ENCODE assay signal across 25 mouse cellular contexts in the genomic region with DNA sequence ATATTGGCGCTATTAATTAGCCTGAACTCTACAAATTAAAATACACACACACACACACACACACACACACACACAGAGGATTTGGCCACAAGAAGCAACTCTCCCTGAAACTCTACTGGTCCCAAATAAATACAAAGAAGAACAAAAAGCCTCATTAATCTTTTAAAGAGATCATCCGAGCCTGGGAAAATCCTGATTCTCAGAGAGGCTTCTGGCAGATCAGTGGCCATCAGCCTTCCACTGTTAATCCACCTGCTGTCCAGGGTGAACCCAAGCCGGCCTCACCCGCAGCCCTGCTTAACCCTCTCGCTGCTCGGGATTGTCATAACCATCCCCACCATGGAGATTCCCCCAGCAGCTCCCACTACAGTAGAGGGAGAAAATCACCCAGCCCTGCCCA. TPM values are rescaled to one million over a fixed set of nuclear protein-coding genes. Genes with fewer than 3 reads are reported as not detected.
DNase-seq lines count a peak whose midpoint lies in the region; ATAC-seq lines count a peak whose summit lies in the region.
"Had no signal": no experiment of that assay in that cellular context is flagged by ENCODE, and none has a peak within 500 bp of the region (broad histone marks: within the 10 kb centered on the region; RNA-seq: fewer than 3 reads in every experiment).

No protein-coding gene starts in this region.

- no peak overlapping the region for H3K9ac ChIP-seq in midbrain, embryonic 16.5 days (ENCODE audit: low read depth, low read length)
- H3K9ac ChIP-seq in embryonic facial prominence, embryonic 13.5 days, result no peak overlapping the region
- H3K9ac ChIP-seq: embryonic facial prominence, embryonic 15.5 days; heart, embryonic 13.5 days; hindbrain, embryonic 12.5 days; liver, embryonic 15.5 days; lung, embryonic 14.5 days; midbrain, embryonic 13.5 days had no signal

- H3K4me1 ChIP-seq in midbrain, embryonic 10.5 days, result peaks cover 68% of the 10 kb centered on the region
- peaks cover 28% of the 10 kb centered on the region for H3K4me1 ChIP-seq in midbrain, embryonic 16.5 days (ENCODE audit: control insufficient read depth, insufficient read depth, low read length)
- H3K4me1 ChIP-seq in embryonic facial prominence, embryonic 10.5 days, result peaks cover 66% of the 10 kb centered on the region
- H3K4me1 ChIP-seq in embryonic facial prominence, embryonic 13.5 days, result peaks cover 64% of the 10 kb centered on the region
- H3K4me1 ChIP-seq: liver, embryonic 15.5 days had no signal

- no peak for ATAC-seq in midbrain, embryonic 16.5 days
- no peak for ATAC-seq in embryonic facial prominence, embryonic 13.5 days (ENCODE audit: insufficient number of reproducible peaks, insufficient read depth, low FRiP score, low TSS enrichment, low read depth)
- ATAC-seq: forebrain, embryonic 16.5 days; intestine, postnatal 0 days; midbrain, embryonic 13.5 days had no signal

- WGBS in midbrain, embryonic 10.5 days, result 33% methylated on average over 6 of the region's 6 CpGs
- 15% methylated on average over 6 of the region's 6 CpGs for WGBS in midbrain, embryonic 16.5 days
- WGBS in embryonic facial prominence, embryonic 10.5 days, result 46% methylated on average over 6 of the region's 6 CpGs
- 50% methylated on average over 6 of the region's 6 CpGs for WGBS in embryonic facial prominence, embryonic 13.5 days

- no peak overlapping the region for H3K4me3 ChIP-seq in midbrain, embryonic 10.5 days
- no peak overlapping the region for H3K4me3 ChIP-seq in midbrain, embryonic 16.5 days (ENCODE audit: low read depth, low read length)
- no peak overlapping the region for H3K4me3 ChIP-seq in embryonic facial prominence, embryonic 10.5 days
- H3K4me3 ChIP-seq in embryonic facial prominence, embryonic 13.5 days, result no peak overlapping the region
- H3K4me3 ChIP-seq: embryonic facial prominence, embryonic 15.5 days; gastrocnemius, adult 2 months; heart, embryonic 13.5 days; hindbrain, embryonic 12.5 days; liver, embryonic 15.5 days; midbrain, embryonic 13.5 days had no signal

- H3K36me3 ChIP-seq in midbrain, embryonic 10.5 days, result no peaks in the 10 kb centered on the region
- no peaks in the 10 kb centered on the region for H3K36me3 ChIP-seq in midbrain, embryonic 16.5 days (ENCODE audit: control insufficient read depth, insufficient read depth, low read length)
- H3K36me3 ChIP-seq in embryonic facial prominence, embryonic 10.5 days (replicated peaks), result no peaks in the 10 kb centered on the region
- no peaks in the 10 kb centered on the region for H3K36me3 ChIP-seq in embryonic facial prominence, embryonic 13.5 days
- H3K36me3 ChIP-seq: embryonic facial prominence, embryonic 15.5 days; heart, embryonic 13.5 days; hindbrain, embryonic 12.5 days; liver, embryonic 15.5 days; midbrain, embryonic 13.5 days had no signal

- H3K27me3 ChIP-seq in midbrain, embryonic 10.5 days (ENCODE audit: low read depth, poor library complexity, severe bottlenecking), result peaks cover 27% of the 10 kb centered on the region
- no peaks in the 10 kb centered on the region for H3K27me3 ChIP-seq in midbrain, embryonic 16.5 days (ENCODE audit: control insufficient read depth, insufficient read depth, low read depth, low read length)
- H3K27me3 ChIP-seq in embryonic facial prominence, embryonic 10.5 days (replicated peaks; ENCODE audit: low read depth, poor library complexity, severe bottlenecking), result peaks cover 46% of the 10 kb centered on the region
- peaks cover 24% of the 10 kb centered on the region for H3K27me3 ChIP-seq in embryonic facial prominence, embryonic 13.5 days

- H3K9me3 ChIP-seq in midbrain, embryonic 10.5 days (replicated peaks), result no peaks in the 10 kb centered on the region
- H3K9me3 ChIP-seq in midbrain, embryonic 16.5 days (replicated peaks; ENCODE audit: control insufficient read depth, low read length, poor library complexity, severe bottlenecking), result no peaks in the 10 kb centered on the region
- no peaks in the 10 kb centered on the region for H3K9me3 ChIP-seq in embryonic facial prominence, embryonic 10.5 days
- no peaks in the 10 kb centered on the region for H3K9me3 ChIP-seq in embryonic facial prominence, embryonic 13.5 days
- H3K9me3 ChIP-seq: embryonic facial prominence, embryonic 15.5 days; heart, embryonic 13.5 days; hindbrain, embryonic 12.5 days; liver, embryonic 15.5 days; midbrain, embryonic 13.5 days had no signal

- H3K4me2 ChIP-seq in midbrain, embryonic 16.5 days (ENCODE audit: low read length), result no peak overlapping the region
- no peak overlapping the region for H3K4me2 ChIP-seq in embryonic facial prominence, embryonic 13.5 days
- H3K4me2 ChIP-seq: embryonic facial prominence, embryonic 15.5 days; heart, embryonic 13.5 days; hindbrain, embryonic 12.5 days; liver, embryonic 15.5 days; lung, embryonic 14.5 days; midbrain, embryonic 13.5 days had no signal

- DNase-seq in midbrain, embryonic 10.5 days (ENCODE audit: low spot score), result peak; percentile 26
- no peak for DNase-seq in embryonic facial prominence, embryonic 10.5 days (ENCODE audit: low spot score)
- peak; percentile 90 for DNase-seq in retina, postnatal 1 day
- DNase-seq in spleen, postnatal 14 days (ENCODE audit: low spot score in 2 of 2), result no peak
- DNase-seq: adrenal gland, postnatal 25 days; B cell, adult 2 months; cerebellum, adult 11-12 months; cerebellum, adult 9-11 months; gastrocnemius, adult 2 months; heart, postnatal 10 days; kidney, adult 9 months; kidney, postnatal 10 days; layer of hippocampus, postnatal 36 days; lung, embryonic 14.5 days; lung, postnatal 14 days; thymus, postnatal 4 days had no signal

- H3K27ac ChIP-seq in midbrain, embryonic 10.5 days (replicated peaks), result peak overlapping the region; percentile 75
- H3K27ac ChIP-seq in midbrain, embryonic 16.5 days (ENCODE audit: low read length), result no peak overlapping the region
- H3K27ac ChIP-seq in embryonic facial prominence, embryonic 10.5 days (replicated peaks), result 0 out of 2 replicates have a peak overlapping the region, but pooled peaks have one; percentile 77
- H3K27ac ChIP-seq in embryonic facial prominence, embryonic 13.5 days, result 0 out of 2 replicates have a peak overlapping the region, but pooled peaks have one; percentile 92
- H3K27ac ChIP-seq: gastrocnemius, adult 2 months; heart, embryonic 13.5 days; hindbrain, embryonic 12.5 days; liver, embryonic 15.5 days; midbrain, embryonic 13.5 days had no signal

RNA-seq across cellular contexts. Expression of a gene that starts 23.6 kb away (rescaled TPM):
- 9.2 and 11.8 TPM in 2 replicates for polyA plus RNA-seq in midbrain, embryonic 10.5 days (2016; fragmentation: Nextera tagmentation; extraction: Ambion mirVana)
- polyA plus RNA-seq in midbrain, embryonic 16.5 days (2015; fragmentation: Nextera tagmentation; extraction: Ambion mirVana), result 14.4 and 16.1 TPM in 2 replicates
- polyA plus RNA-seq in embryonic facial prominence, embryonic 10.5 days (2016; fragmentation: Nextera tagmentation; extraction: Ambion mirVana), result 4.2 and 5.4 TPM in 2 replicates
- polyA plus RNA-seq in embryonic facial prominence, embryonic 13.5 days (2015; fragmentation: Nextera tagmentation; extraction: Ambion mirVana), result 12.5 and 14.6 TPM in 2 replicates

Comparison
In these comparisons a context has a peak if more than half of its experiments do, and no peak if none do; other contexts are left out.
1. DNase-seq: peak in midbrain, embryonic 10.5 days (single experiment) and retina, postnatal 1 day (single experiment); none in embryonic facial prominence, embryonic 10.5 days (single experiment) and spleen, postnatal 14 days (0 of 2).